Mouse (Mus musculus) heart, postnatal 14 days (tissue): Measurements from ENCODE around the gene Mtmr4. TPM values are rescaled to one million over a fixed set of nuclear protein-coding genes. Genes with fewer than 3 reads are reported as not detected.

ENCODE experiments used
- DNase-seq, 2 experiments: peaks; one replicate each; pipeline ENCODE4 v3.0.0; 2021 to 2022
- intact Hi-C: fragments of 180-260 bp; cut with DNase I; formaldehyde crosslinking; loops from one replicate; pipeline ENCODE4 v1.15.1; 2025
- total RNA-seq, 2 experiments: library from RNA; stranded (reverse); gene quantifications; 2 replicates each; pipeline ENCODE4 v1.2.3; 2021

The Mtmr4 gene
- total RNA-seq, 2 experiments from 2014 or later, result 16.0 to 22.9 TPM

- no peak for DNase-seq
- intact Hi-C loops, result no loop called here
Observed at GRCm38 (mm10) chr11:87580543-87581085, 11.3 kb upstream of the Mtmr4 start.

GRCm38 (mm10) chr11:87581161-87581865, 10.6 kb upstream of the Mtmr4 start:
- DNase-seq, result no peak
- intact Hi-C loops, result no loop called here

GRCm38 (mm10) chr11:87581933-87582710, 9.8 kb upstream of the Mtmr4 start:
- intact Hi-C loops, result no loop called here
- DNase-seq, result no peak

GRCm38 (mm10) chr11:87583291-87584034, 8.5 kb upstream of the Mtmr4 start:
- DNase-seq, result no peak
- intact Hi-C loops, result no loop called here

- peak; percentile 66 to 74 for DNase-seq
- intact Hi-C loops, result no loop called here
Observed at GRCm38 (mm10) chr11:87584711-87585505, 7.1 kb upstream of the Mtmr4 start.

- intact Hi-C loops, result no loop called here
- no peak for DNase-seq
Observed at GRCm38 (mm10) chr11:87587211-87587874, 4.6 kb upstream of the Mtmr4 start.

GRCm38 (mm10) chr11:87589605-87590004, 2.4 kb upstream of the Mtmr4 start:
- intact Hi-C loops, result loop anchor here (5.0 kb wide), 2 partner anchors 67 to 122 kb away; no protein-coding TSS in a partner anchor
- no peak for DNase-seq

GRCm38 (mm10) chr11:87590841-87591525, 979 bp upstream of the Mtmr4 start:
- intact Hi-C loops, result loop anchor here (5.0 kb wide), 2 partner anchors 69 to 124 kb away; no protein-coding TSS in a partner anchor

GRCm38 (mm10) chr11:87592354-87592695, 363 bp downstream of the Mtmr4 start:
- intact Hi-C loops, result loop anchor here (5.0 kb wide), 2 partner anchors 70 to 125 kb away; no protein-coding TSS in a partner anchor
- no peak for DNase-seq

More at GRCm38 (mm10) chr11:87590841-87591525, 979 bp upstream of the Mtmr4 start:
- DNase-seq, result peak; percentile 43 to 55

- intact Hi-C loops, result loop anchor here (5.0 kb wide), 2 partner anchors 71 to 126 kb away; no protein-coding TSS in a partner anchor
- DNase-seq, result no peak
Observed at GRCm38 (mm10) chr11:87592713-87593598, 994 bp downstream of the Mtmr4 start.

GRCm38 (mm10) chr11:87595327-87595841, 3.4 kb downstream of the Mtmr4 start:
- DNase-seq, result peak; percentile 86 to 87
- intact Hi-C loops, result loop anchor here (5.0 kb wide), 1 partner anchor 43 kb away; no protein-coding TSS in a partner anchor

- intact Hi-C loops, result loop anchor here (5.0 kb wide), 1 partner anchor 44 kb away; no protein-coding TSS in a partner anchor
- no peak for DNase-seq
Observed at GRCm38 (mm10) chr11:87595976-87596375, 4.0 kb downstream of the Mtmr4 start.

GRCm38 (mm10) chr11:87596492-87596891, 4.5 kb downstream of the Mtmr4 start:
- intact Hi-C loops, result loop anchor here (5.0 kb wide), 1 partner anchor 44 kb away; no protein-coding TSS in a partner anchor
- no peak for DNase-seq

- no peak for DNase-seq
- intact Hi-C loops, result loop anchor here (5.0 kb wide), 1 partner anchor 45 kb away; no protein-coding TSS in a partner anchor
Observed at GRCm38 (mm10) chr11:87597061-87597460, 5.1 kb downstream of the Mtmr4 start.

- no peak for DNase-seq
- intact Hi-C loops, result loop anchor here (5.0 kb wide), 1 partner anchor 47 kb away; no protein-coding TSS in a partner anchor
Observed at GRCm38 (mm10) chr11:87599395-87600089, 7.6 kb downstream of the Mtmr4 start.

GRCm38 (mm10) chr11:87600322-87600853, 8.4 kb downstream of the Mtmr4 start:
- intact Hi-C loops, result no loop called here
- no peak for DNase-seq
